Mouse (Mus musculus): Measurements from ENCODE around the gene Stx8.

- no peak for TF ChIP-seq CTCF (IDR thresholded peaks at IDR 0.05; ENCODE audit: control insufficient read depth, insufficient read depth, insufficient read length)
- TF ChIP-seq USF1 (IDR thresholded peaks at IDR 0.05; ENCODE audit: low read depth): no peak
- TF ChIP-seq MAX (IDR thresholded peaks at IDR 0.05): no peak
- no peak for TF ChIP-seq MYOD1 (IDR thresholded peaks at IDR 0.05; ENCODE audit: control insufficient read depth, insufficient read length, low read depth)
- TF ChIP-seq MYOG (IDR thresholded peaks at IDR 0.05; ENCODE audit: control insufficient read depth, extremely low read depth, insufficient read length): no peak
- no peak for TF ChIP-seq CEBPB (IDR thresholded peaks at IDR 0.05; ENCODE audit: low read depth)
- TF ChIP-seq FOSL1 (IDR thresholded peaks at IDR 0.05; ENCODE audit: insufficient read depth, low read length, poor library complexity, severe bottlenecking): no peak
Observed at GRCm38 (mm10) chr11:68213896-68214295, 247.9 kb downstream of the Stx8 start.
